Mouse (Mus musculus): ENCODE measurements around the gene Amfr. TPM values are rescaled to one million over a fixed set of nuclear protein-coding genes. Genes with fewer than 3 reads are reported as not detected.

The Amfr gene
- total RNA-seq, 1 experiment from 2014 or later: 89.3 TPM

DNA sequence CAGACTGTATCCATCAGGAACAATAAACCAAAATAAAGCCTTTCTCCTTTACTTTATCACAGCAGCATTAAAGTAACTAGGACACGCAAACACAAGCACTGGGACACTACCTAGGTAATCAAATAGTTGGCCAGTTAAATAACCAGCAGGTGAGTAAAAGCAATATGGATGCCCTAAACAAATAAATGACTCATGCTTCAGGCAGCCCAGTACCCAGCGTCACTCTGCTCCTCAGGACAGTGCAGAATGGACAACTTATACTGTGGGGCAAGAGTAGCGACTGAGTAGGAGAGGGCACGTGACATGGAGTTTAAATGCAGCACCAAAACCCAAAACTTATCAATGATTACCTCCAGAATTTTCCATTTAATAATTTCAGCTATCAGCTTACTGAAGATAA is 22.9 kb downstream of the Amfr start:
- no peak for ATAC-seq (replicated peaks; ENCODE audit: insufficient number of reproducible peaks, low FRiP score, low TSS enrichment, poor library complexity, severe bottlenecking)

DNA sequence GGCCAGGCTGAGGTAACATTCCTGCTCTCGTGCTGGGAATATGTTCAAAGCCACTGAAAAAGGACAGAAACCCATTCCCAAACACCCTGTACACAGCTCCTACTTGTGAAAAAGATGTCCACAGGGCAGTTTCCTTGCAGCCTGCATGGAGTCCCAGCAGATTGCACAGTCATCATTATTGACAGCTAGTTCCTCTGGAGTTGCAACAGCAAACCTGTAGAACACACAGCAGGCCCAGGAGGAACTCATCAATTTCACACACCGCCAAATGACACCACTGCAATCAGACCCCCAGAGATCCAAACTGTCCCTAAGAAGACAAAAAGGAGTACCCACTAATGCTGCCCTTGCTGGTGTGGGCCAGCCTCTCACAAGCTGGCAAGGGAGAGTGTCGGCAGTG is 27.9 kb downstream of the Amfr start:
- no peak for ATAC-seq (replicated peaks; ENCODE audit: insufficient number of reproducible peaks, low FRiP score, low TSS enrichment, poor library complexity, severe bottlenecking)

DNA sequence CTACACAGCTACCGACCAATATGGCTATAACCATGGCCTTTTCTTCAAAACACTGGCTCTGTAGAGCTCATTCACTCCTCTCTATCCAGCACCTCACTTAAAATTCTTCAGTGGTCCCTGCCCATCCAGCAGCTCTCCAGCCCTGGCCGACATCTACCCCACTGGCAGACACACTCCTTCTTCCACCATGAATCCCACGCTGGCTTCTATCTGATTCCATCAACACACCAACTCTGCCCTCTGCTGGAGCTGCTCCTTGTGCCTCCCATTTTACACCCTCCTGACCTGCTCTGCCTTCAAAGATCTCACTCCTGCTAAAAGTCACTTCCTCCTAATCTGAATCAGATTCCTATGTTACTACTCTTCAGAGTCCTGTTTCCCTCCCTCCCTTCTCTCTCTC is 28.8 kb downstream of the Amfr start:
- ATAC-seq (replicated peaks; ENCODE audit: insufficient number of reproducible peaks, low FRiP score, low TSS enrichment, poor library complexity, severe bottlenecking): no peak

DNA sequence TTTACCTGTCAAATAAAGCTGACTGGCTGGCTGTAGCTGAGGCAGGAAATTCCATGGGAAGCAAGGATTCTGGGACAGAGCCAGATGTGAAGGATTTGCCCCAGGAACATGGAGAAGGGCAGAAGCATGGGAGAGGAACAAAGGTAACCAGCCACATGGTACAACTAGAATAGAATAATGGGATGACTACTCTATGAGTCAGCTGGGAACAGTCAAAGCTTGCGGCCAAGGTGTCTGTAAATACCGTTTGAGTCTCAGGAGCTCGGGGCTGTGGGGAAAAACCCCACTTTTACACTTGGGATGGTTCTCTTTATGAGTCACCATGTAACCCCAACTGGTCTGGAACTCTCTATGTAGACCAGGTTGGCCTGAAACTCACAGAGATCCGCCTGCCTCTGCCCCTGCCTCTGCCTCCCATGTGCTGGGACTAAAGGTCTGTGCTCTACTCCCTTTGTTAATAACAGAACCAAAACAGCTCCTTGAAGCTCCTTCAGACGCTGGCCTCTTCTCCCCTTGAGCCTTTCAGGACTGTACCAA is 30.9 kb downstream of the Amfr start:
- ATAC-seq (replicated peaks; ENCODE audit: insufficient number of reproducible peaks, low FRiP score, low TSS enrichment, poor library complexity, severe bottlenecking): no peak

DNA sequence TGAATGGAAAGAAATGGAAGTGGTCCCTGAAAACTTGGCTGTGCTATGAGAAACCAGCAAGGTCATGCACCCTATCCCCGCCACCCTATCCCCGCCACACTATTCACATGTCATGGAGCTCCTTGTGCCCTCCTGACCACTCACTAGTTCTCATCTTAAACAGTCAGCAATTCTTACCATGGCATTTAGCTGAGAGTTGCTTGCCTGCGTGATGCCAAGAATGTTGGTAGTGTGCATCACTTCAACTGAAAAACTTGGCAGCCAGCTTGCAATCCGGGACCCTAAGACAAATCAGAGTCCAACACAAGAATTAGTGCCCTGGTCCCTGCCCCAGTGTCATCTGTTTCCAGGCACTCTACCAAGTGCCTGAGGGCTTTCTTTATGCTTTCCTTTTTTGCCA is 32.5 kb downstream of the Amfr start:
- ATAC-seq (replicated peaks; ENCODE audit: insufficient number of reproducible peaks, low FRiP score, low TSS enrichment, poor library complexity, severe bottlenecking): no peak

DNA sequence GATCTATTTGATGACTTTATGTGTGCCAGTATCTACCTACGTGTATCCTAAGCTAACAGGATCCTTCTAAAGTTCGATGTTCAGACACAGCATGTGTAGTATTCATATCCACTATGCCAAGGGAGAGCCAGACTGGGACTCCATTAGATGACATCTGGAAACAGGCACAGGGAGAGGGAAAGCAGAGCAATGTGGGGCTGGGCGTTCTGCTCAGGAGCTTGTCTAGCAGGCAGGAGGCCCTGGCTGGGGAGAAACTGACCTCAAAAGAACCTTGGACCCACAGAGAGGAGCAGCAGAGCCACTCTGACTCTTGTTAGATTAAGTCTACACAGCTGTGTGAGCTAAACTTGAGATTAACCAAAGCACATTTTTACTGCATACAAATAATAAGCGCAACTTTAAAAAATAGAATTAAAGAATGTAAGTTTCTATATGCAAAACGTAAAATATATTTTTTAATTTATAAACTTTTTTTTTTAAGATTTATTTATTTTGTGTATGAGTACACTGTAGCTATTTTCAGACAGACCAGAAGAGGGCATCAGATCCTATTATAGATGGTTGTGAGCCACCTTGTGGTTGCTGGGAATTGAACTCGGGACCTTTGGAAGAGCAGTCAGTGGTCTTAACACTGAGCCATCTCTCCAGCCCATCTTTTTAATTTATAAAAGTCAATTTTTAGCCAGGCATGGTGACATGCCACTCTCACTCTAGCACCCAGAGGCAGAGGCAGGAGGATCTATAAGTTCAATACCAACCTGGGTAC is 36.0 kb downstream of the Amfr start:
- no peak for ATAC-seq (replicated peaks; ENCODE audit: insufficient number of reproducible peaks, low FRiP score, low TSS enrichment, poor library complexity, severe bottlenecking)

DNA sequence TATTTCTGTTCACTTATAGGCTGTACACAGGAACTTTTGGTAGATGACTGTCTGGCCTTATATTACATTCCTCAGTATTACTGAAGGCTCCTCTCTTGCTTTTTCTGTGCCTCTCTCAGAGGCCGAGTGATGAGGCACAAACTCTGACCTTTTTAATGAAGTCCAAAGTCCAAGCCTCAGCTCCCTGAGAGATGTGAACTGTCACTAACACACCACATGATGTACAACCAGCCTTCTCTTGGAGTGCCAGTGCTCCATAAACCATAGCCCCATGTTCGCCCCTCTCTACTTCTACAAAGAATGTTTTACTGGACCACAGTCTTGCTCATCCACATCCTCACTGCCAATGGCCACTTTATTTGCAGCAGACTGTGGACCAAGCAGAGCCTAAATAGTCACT is 37.3 kb downstream of the Amfr start:
- no peak for ATAC-seq (replicated peaks; ENCODE audit: insufficient number of reproducible peaks, low FRiP score, low TSS enrichment, poor library complexity, severe bottlenecking)

DNA sequence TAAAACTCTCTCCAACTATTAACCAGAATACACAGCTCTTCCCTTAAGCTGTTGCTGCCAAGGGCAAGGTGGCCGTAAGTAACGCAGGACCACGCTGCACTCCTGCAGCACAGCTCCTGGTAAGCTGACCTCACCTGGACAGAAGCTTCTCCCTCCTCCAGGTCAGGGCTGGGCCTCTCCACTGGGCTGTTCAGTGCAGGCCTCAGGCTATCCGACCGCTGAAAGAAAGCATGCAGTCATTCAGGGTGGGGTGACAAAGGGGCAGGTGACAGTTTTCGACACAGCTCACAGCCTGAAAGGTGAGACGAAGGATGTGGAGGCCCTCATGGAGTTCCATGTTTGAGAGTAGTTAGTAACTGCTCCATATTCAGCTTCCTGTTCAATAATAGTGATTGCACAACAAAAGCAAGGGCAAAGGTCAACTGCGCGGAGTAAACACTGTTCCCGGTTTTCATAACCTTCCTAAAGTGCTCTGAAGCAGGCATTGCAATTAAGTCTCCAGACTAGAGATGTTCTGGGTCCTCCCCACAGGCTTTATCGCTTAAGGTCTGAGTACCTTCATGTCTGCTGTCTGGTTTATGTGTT is 37.9 kb downstream of the Amfr start:
- no peak for ATAC-seq (replicated peaks; ENCODE audit: insufficient number of reproducible peaks, low FRiP score, low TSS enrichment, poor library complexity, severe bottlenecking)

DNA sequence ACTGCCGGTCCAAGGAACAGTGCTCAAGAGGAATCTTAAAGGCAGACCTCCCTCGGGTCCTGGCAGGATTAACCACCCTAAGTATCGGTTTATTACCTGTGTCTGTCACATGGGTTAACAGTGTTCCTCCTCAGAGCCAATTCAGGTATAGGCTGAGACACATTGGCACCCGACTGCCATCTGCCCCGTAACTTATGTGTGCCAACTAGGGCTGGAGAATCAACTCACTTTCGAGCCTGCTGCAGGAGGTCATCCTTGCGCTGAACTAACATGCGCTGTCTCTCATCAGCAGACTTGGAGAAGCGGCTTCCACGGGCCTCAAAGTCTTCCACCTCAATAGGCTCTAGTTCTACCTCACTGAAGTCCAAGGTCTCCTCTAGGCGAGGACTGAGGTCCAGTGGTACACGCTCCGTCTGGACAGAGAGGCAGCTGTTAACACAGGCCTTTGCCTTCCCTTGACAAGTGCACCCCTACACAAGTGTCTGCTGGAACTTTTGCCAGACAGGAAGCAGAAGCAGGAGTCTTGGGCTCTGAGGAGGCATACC is 38.7 kb downstream of the Amfr start:
- no peak for ATAC-seq (replicated peaks; ENCODE audit: insufficient number of reproducible peaks, low FRiP score, low TSS enrichment, poor library complexity, severe bottlenecking)

DNA sequence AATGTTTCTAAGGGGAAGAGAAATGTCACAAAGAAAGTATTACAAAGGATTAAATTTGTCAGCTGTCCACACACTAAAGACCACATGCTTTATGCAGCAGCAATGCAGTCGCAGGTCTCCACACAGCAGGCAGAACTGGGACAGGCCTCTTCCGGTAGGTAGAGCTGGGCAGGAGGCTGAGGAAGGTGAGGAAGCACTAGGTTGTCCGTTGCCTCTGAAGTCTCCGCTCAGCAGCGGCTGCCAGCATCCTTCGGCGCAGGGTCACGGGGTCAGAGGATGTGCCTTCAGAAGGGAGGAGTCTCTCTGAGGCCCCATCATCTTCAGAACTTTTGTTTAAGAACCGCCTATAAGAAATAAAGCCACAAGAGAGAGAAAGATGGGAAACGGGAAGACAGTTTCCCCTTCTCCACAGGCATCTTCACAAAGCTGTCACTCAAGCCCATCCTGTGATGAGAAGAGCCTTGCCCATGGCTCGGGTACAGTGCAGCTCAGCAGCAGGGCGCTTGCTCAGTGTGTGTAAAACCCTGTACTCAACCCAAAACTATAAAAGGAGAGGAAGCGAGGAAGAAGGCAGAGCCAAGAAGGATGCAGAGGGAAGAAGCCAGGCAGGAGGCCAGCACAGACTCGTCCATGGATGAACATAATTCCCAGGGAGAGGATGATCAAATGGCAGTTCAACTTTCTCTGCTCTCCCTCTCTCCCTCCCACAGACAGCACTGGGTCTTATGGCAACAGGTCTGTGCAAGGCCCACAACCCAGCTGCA is 39.5 kb downstream of the Amfr start:
- ATAC-seq (replicated peaks; ENCODE audit: insufficient number of reproducible peaks, low FRiP score, low TSS enrichment, poor library complexity, severe bottlenecking): no peak

DNA sequence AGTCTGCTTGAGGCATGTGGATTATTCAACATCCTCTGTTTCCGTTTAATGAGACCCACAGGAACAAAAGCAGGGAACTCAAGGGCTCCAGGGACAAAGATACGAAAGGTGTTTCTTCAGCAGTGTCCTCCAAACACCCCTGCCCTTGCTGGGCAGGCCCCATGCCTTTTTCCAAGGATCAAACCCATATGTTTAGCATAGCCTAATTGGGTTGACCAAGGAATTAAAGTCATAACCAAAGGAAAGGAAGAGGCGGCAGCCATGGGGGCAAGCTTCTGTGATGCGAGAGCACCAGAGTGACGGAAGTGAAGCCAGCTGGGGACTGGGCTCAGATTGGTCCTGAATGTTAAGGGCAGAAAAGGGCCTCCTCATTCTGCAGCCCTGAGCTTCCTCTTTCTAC is 40.4 kb downstream of the Amfr start:
- ATAC-seq (replicated peaks; ENCODE audit: insufficient number of reproducible peaks, low FRiP score, low TSS enrichment, poor library complexity, severe bottlenecking): no peak

DNA sequence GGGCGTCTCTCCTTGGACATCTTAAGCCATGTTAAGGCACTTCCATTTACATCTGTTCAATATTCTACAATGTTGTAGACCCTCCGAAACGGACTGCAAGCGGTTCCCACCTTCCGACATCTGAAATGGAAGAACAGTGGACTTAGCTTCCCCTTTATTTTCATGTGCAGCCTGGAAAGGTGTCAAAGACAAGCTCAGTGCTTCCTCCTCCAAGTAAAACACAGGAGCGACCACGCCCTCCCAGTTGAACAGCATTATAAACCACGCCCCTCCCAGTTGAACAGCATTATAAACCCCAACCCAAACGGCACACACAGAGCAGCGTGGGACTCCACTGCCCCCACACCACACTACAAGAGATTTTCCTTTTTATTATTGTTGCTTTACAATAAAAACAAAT is 41.2 kb downstream of the Amfr start:
- no peak for ATAC-seq (replicated peaks; ENCODE audit: insufficient number of reproducible peaks, low FRiP score, low TSS enrichment, poor library complexity, severe bottlenecking)

DNA sequence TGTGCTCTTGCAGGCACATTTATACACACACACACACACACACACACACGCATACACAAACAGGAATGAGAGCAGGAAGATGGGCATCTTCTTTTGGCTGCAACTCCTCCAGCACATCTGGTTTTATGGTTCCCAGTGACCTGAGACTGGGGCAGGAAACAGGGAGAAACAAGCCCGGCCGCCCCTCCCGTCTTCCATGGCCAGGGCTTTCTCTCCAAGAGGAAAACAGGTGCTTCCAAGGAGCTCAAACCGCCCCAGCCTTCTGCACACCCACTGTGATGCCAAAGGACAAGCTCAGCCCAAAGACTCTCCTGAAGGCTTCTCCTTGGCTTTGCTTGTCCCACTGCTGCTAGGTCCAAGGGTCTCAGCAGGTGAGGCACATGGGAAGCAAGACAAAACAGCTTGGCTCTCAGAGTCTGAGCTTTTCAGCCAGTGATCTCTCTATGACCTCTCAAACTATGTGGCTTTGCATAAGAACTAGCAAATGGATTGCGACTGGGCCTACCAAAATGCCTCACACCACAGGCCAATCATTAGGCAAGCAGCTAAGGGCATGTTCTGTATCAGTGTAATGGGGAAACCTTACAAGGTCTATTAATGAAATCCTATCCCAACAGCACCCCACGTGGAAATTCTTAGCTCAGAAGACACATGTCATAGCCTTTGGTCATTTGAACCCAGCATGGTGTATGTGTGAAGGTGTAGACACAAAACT is 42.9 kb downstream of the Amfr start:
- no peak for ATAC-seq (replicated peaks; ENCODE audit: insufficient number of reproducible peaks, low FRiP score, low TSS enrichment, poor library complexity, severe bottlenecking)

DNA sequence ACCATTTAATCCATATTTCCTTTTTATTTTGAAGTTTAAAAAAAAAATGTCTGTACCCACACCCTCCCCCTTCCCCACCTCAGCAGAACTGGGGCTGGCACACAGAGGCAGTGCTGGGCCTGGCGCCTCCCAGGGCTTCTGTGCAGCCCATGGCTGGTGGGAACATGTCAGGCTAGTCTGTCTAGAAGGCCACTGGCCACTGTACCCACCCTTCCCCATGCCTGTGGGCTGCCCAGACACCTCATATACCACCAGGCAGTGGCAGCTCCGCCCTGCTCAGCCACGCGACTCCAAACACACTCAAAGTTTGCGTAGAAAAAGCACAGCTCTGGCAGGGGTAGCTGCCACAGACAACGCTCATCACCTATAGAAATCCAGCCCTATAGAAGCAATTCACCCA is 44.3 kb downstream of the Amfr start:
- no peak for ATAC-seq (replicated peaks; ENCODE audit: insufficient number of reproducible peaks, low FRiP score, low TSS enrichment, poor library complexity, severe bottlenecking)

DNA sequence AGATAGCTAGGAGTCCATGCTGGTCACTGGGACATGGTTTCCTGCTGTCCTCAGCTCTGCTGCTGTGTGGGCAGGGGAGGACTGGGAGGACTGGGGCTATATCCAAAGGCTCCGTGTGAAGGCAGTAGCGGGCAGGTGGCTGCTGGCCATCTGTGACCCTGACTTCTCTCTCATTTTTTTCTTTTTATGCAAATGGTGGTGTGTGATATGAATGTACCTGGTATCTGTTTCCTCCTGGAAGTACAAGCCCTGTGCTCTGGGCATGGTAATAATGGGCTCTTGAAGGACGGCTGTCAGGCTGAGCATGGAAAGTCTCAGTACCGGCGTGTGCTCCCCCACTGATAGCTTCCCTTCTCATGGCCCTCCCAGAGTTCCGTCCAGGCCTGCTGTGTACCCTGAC is 51.7 kb downstream of the Amfr start:
- no peak for ATAC-seq (replicated peaks; ENCODE audit: insufficient number of reproducible peaks, low FRiP score, low TSS enrichment, poor library complexity, severe bottlenecking)

DNA sequence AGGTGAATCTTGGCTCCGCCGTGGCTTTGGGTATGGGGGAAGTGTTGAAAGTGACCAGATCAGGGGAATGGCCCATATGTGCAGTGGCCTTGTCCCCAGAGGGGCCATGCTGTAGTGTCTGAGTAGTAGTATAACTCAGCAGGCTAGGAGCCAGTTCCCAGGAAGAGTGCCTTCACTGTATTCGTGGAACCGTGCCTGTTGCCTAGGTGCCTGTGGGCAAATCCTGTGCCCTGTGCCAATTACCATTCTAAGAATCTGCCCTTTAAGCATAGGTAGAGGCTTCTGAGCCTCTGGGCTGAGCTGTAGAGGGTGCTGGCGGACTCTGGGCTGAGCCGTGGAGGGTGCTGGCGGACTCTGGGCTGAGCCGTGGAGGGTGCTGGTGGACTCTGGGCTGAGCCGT is 54.2 kb downstream of the Amfr start:
- no peak for ATAC-seq (replicated peaks; ENCODE audit: insufficient number of reproducible peaks, low FRiP score, low TSS enrichment, poor library complexity, severe bottlenecking)

DNA sequence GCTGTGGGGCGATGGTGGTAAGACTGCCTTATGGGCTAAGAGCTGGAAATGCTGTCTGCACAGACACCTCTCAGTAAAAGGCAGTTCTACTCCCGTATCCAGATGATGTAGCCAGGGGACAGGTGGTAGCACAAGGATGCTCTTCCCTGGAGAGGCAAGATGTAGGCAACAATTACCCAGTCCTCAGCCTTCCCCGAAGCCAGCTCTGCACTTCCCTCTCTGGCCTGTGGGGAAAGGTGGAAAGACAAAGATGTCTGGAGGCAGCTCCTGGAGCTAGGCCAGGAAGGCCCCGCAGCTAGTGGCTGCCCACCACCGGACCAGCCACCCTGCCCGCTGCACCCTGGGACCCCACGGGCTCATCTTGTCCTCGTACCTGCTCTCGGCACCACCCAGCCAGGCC is 60.1 kb downstream of the Amfr start:
- no peak for ATAC-seq (replicated peaks; ENCODE audit: insufficient number of reproducible peaks, low FRiP score, low TSS enrichment, poor library complexity, severe bottlenecking)

DNA sequence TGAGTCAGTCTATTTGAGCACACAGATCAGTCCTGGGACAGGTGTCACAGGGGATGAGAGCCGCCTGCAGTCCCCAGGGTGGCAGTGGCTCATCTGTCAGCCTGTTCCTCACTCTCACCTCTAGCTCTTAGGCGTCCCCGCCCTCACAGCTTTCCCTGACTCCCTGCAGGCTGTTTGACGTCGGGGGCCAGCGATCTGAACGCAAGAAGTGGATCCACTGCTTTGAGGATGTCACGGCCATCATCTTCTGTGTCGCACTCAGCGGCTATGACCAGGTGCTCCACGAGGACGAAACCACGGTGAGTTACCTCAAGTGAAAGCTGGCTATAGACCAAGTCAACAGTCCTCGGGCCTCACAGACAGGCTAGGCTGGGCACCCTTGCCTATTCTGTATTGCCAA is 62.5 kb downstream of the Amfr start:
- no peak for ATAC-seq (replicated peaks; ENCODE audit: insufficient number of reproducible peaks, low FRiP score, low TSS enrichment, poor library complexity, severe bottlenecking)

DNA sequence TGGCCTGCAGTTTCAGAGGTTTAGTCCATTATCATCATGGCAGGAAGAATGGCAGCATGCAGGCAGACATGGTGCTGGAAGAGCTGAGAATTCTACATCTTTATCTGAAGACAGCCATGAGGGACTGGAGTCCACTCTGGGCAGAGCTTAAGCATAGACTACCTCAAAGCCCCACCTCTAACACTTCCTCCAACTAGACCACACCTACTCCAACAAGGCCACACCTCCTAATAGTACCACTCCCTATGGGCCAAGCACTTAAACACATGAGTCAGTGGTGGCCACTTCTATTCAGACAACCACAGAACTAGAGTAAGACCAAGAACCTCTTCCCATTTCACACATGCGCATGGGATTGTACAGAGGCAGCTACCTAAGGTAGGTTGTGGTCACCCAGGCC is 66.2 kb downstream of the Amfr start:
- ATAC-seq (replicated peaks; ENCODE audit: insufficient number of reproducible peaks, low FRiP score, low TSS enrichment, poor library complexity, severe bottlenecking): no peak
